Comparison of ENCODE assay signal across 15 mouse cellular contexts in genomic region chr7:16544770-16545169, GRCm38 (mm10).
DNase-seq lines count a peak whose midpoint lies in the region; ATAC-seq and TF ChIP-seq lines count a peak whose summit lies in the region.
"Had no signal": no experiment of that assay in that cellular context is flagged by ENCODE, and none has a peak within 500 bp of the region (broad histone marks: within the 10 kb centered on the region; RNA-seq: fewer than 3 reads in every experiment).

No protein-coding gene starts in this region.

- H3K9ac ChIP-seq in lung, postnatal 0 days (replicated peaks; ENCODE audit: low read depth) = no peak overlapping the region
- H3K9ac ChIP-seq: heart, embryonic 15.5 days; liver, postnatal 0 days; midbrain, embryonic 12.5 days; neural tube, embryonic 13.5 days had no signal

- WGBS in lung, postnatal 0 days = 66% methylated on average over 8 of the region's 8 CpGs

- peaks cover 6% of the 10 kb centered on the region; the same call in 1 of the 2 replicates for H3K36me3 ChIP-seq in lung, postnatal 0 days (ENCODE audit: insufficient read depth, low read length)

- no peak for TF ChIP-seq EP300 in lung, postnatal 0 days (IDR thresholded peaks at IDR 0.05)

- no peak for TF ChIP-seq CTCF in lung, postnatal 0 days (IDR thresholded peaks at IDR 0.05)

- H3K4me3 ChIP-seq in lung, postnatal 0 days (ENCODE audit: low read depth, low read length) = no peak overlapping the region
- H3K4me3 ChIP-seq: erythroblast, embryonic 14.5 days; heart, embryonic 15.5 days; midbrain, embryonic 12.5 days; neural tube, embryonic 13.5 days had no signal

- no peaks in the 10 kb centered on the region for H3K4me1 ChIP-seq in lung, postnatal 0 days (ENCODE audit: insufficient read depth, low read depth, low read length)
- H3K4me1 ChIP-seq: heart, embryonic 15.5 days; midbrain, embryonic 12.5 days had no signal

- H3K27ac ChIP-seq in lung, postnatal 0 days (ENCODE audit: low read length) = no peak overlapping the region
- H3K27ac ChIP-seq: heart, embryonic 15.5 days; midbrain, embryonic 12.5 days; neural tube, embryonic 13.5 days had no signal

- no peaks in the 10 kb centered on the region for H3K9me3 ChIP-seq in lung, postnatal 0 days (ENCODE audit: low read length)
- H3K9me3 ChIP-seq: heart, embryonic 15.5 days; midbrain, embryonic 12.5 days; neural tube, embryonic 13.5 days had no signal

- peak; percentile 35 to 43 for DNase-seq in heart, postnatal 10 days
- no peak for DNase-seq in heart, postnatal 36 days
- peak; percentile 27 for DNase-seq in lung, postnatal 0 days (ENCODE audit: low spot score)
- DNase-seq in lung, postnatal 14 days = no peak
- DNase-seq in gastrocnemius, postnatal 10 days = peak; percentile 36
- peak; percentile 8 for DNase-seq in retina, embryonic 14.5 days (ENCODE audit: low spot score)
- DNase-seq in left cerebral cortex, adult 8-10 months (ENCODE audit: low spot score in 2 of 2) = no peak
- DNase-seq in frontal cortex, adult 2 months (ENCODE audit: extremely low spot score in 1 of 2, low spot score in 1 of 2) = no peak
- DNase-seq: cerebellum, postnatal 10 days; liver, postnatal 0 days; thymus, postnatal 14 days had no signal

- intact Hi-C loops in heart, postnatal 10 days (cut with DNase I) = no loop called here
- intact Hi-C loops in heart, postnatal 36 days (cut with DNase I) = no loop called here

- no peaks in the 10 kb centered on the region for H3K27me3 ChIP-seq in lung, postnatal 0 days (replicated peaks; ENCODE audit: insufficient read depth, low read length)
- H3K27me3 ChIP-seq: heart, embryonic 15.5 days; midbrain, embryonic 12.5 days; neural tube, embryonic 13.5 days had no signal

- ATAC-seq in lung, postnatal 0 days = no peak; the same call in 1 of the 2 replicates
- ATAC-seq: liver, postnatal 0 days had no signal

- no peak overlapping the region for H3K4me2 ChIP-seq in lung, postnatal 0 days (replicated peaks; ENCODE audit: low read depth, low read length)
- H3K4me2 ChIP-seq: heart, embryonic 15.5 days; midbrain, embryonic 12.5 days; neural tube, embryonic 13.5 days had no signal

Comparison
In these comparisons a context has a peak if more than half of its experiments do, and no peak if none do; other contexts are left out.
1. DNase-seq: peak in heart, postnatal 10 days (2 of 2), lung, postnatal 0 days (single experiment), gastrocnemius, postnatal 10 days (single experiment) and retina, embryonic 14.5 days (single experiment); none in heart, postnatal 36 days (0 of 2), lung, postnatal 14 days (single experiment), left cerebral cortex, adult 8-10 months (0 of 2) and frontal cortex, adult 2 months (0 of 2).